In genomic region chr9:5605015-5605414, GRCm38 (mm10) we compare ENCODE assay signal across 16 mouse cellular contexts.
"Had no signal": no experiment of that assay in that cellular context is flagged by ENCODE, and none has a peak within 500 bp of the region (broad histone marks: within the 10 kb centered on the region; RNA-seq: fewer than 3 reads in every experiment).

No protein-coding gene starts in this region.

- H3K4me1 ChIP-seq: neural tube, embryonic 13.5 days; neural tube, embryonic 15.5 days; stomach, embryonic 15.5 days had no signal

- H3K9me3 ChIP-seq: neural tube, embryonic 13.5 days; neural tube, embryonic 15.5 days; stomach, embryonic 15.5 days had no signal

- H3K36me3 ChIP-seq: neural tube, embryonic 13.5 days; neural tube, embryonic 15.5 days; stomach, embryonic 15.5 days had no signal

- H3K27ac ChIP-seq: neural tube, embryonic 13.5 days; neural tube, embryonic 15.5 days; stomach, embryonic 15.5 days; stomach, postnatal 0 days had no signal

- DNase-seq: retina, postnatal 1 day; right cerebral cortex, adult 18-20 months; right cerebral cortex, postnatal 14 days; right cerebral cortex, postnatal 25 days; right cerebral cortex, postnatal 4 days; spleen, adult 18-20 months; thymus, adult 18-20 months; thymus, adult 2 months; thymus, postnatal 14 days; thymus, postnatal 25 days; thymus, postnatal 36 days; thymus, postnatal 4 days had no signal

- H3K4me2 ChIP-seq: neural tube, embryonic 13.5 days; neural tube, embryonic 15.5 days; stomach, embryonic 15.5 days had no signal

- H3K9ac ChIP-seq: neural tube, embryonic 13.5 days; neural tube, embryonic 15.5 days; stomach, embryonic 15.5 days had no signal

- H3K27me3 ChIP-seq: neural tube, embryonic 13.5 days; neural tube, embryonic 15.5 days; stomach, embryonic 15.5 days had no signal

- H3K4me3 ChIP-seq: neural tube, embryonic 13.5 days; neural tube, embryonic 15.5 days; stomach, embryonic 15.5 days had no signal
